Mouse (Mus musculus): ENCODE data around the gene Parn. TPM values are rescaled to one million over a fixed set of nuclear protein-coding genes. Genes with fewer than 3 reads are reported as not detected.

The Parn gene
- polyA plus RNA-seq, 1 experiment from 2014 or later = 36.8 TPM

GRCm38 (mm10) chr16:13612571-13612970 is 55.4 kb downstream of the Parn start:
- H3K27ac ChIP-seq (ENCODE audit: low read length) = no peak overlapping the region
- no peak overlapping the region for H3K9ac ChIP-seq (replicated peaks; ENCODE audit: low read depth, low read length)
- WGBS = 91% methylated on average over 5 of the region's 5 CpGs
- H3K4me2 ChIP-seq (replicated peaks; ENCODE audit: low read depth, low read length) = no peak overlapping the region
- no peak overlapping the region for H3K4me3 ChIP-seq (ENCODE audit: low read depth, low read length)
- H3K27me3 ChIP-seq (ENCODE audit: control insufficient read depth, insufficient read depth, low read length) = no peaks in the 10 kb centered on the region
- ATAC-seq (ENCODE audit: insufficient number of reproducible peaks, insufficient read depth, low FRiP score, low read depth) = no peak
- no peaks in the 10 kb centered on the region for H3K9me3 ChIP-seq (ENCODE audit: control insufficient read depth, low read depth, low read length)
- peaks cover 7% of the 10 kb centered on the region; the same call in 1 of the 2 replicates for H3K4me1 ChIP-seq (ENCODE audit: control insufficient read depth, insufficient read depth, low read length)
- H3K36me3 ChIP-seq (ENCODE audit: control insufficient read depth, insufficient read depth, low read length) = no peaks in the 10 kb centered on the region; the same call in 1 of the 2 replicates

GRCm38 (mm10) chr16:13612058-13612457 is 55.9 kb downstream of the Parn start:
- ATAC-seq (ENCODE audit: insufficient number of reproducible peaks, insufficient read depth, low FRiP score, low read depth) = peak; percentile 42; the same call in 1 of the 2 replicates
- Histone ChIP-seq H3K9me3 (ENCODE audit: control insufficient read depth, low read depth, low read length) (no peaks in the 10 kb centered on the region), H3K36me3 (ENCODE audit: control insufficient read depth, insufficient read depth, low read length) (no peaks in the 10 kb centered on the region; the same call in 1 of the 2 replicates), H3K4me1 (ENCODE audit: control insufficient read depth, insufficient read depth, low read length) (peaks cover 7% of the 10 kb centered on the region; the same call in 1 of the 2 replicates), H3K9ac (replicated peaks; ENCODE audit: low read depth, low read length) (no peak overlapping the region), H3K27me3 (ENCODE audit: control insufficient read depth, insufficient read depth, low read length) (no peaks in the 10 kb centered on the region), H3K4me2 (replicated peaks; ENCODE audit: low read depth, low read length) (no peak overlapping the region), H3K4me3 (ENCODE audit: low read depth, low read length) (no peak overlapping the region), H3K27ac (ENCODE audit: low read length) (0 out of 2 replicates have a peak overlapping the region, but pooled peaks have one; percentile 64)
- 67% methylated on average over 6 of the region's 6 CpGs for WGBS

GRCm38 (mm10) chr16:13611399-13611798 is 56.6 kb downstream of the Parn start:
- Histone ChIP-seq H3K27me3 (ENCODE audit: control insufficient read depth, insufficient read depth, low read length) (no peaks in the 10 kb centered on the region), H3K4me3 (ENCODE audit: low read depth, low read length) (no peak overlapping the region), H3K36me3 (ENCODE audit: control insufficient read depth, insufficient read depth, low read length) (no peaks in the 10 kb centered on the region; the same call in 1 of the 2 replicates), H3K9ac (replicated peaks; ENCODE audit: low read depth, low read length) (no peak overlapping the region), H3K27ac (ENCODE audit: low read length) (peak overlapping the region; percentile 64), H3K4me2 (replicated peaks; ENCODE audit: low read depth, low read length) (no peak overlapping the region), H3K4me1 (ENCODE audit: control insufficient read depth, insufficient read depth, low read length) (peaks cover 7% of the 10 kb centered on the region; the same call in 1 of the 2 replicates), H3K9me3 (ENCODE audit: control insufficient read depth, low read depth, low read length) (no peaks in the 10 kb centered on the region)
- ATAC-seq (ENCODE audit: insufficient number of reproducible peaks, insufficient read depth, low FRiP score, low read depth) = peak; percentile 65

GRCm38 (mm10) chr16:13610951-13611381 is 57.0 kb downstream of the Parn start:
- peaks cover 7% of the 10 kb centered on the region; the same call in 1 of the 2 replicates for H3K4me1 ChIP-seq (ENCODE audit: control insufficient read depth, insufficient read depth, low read length)
- no peaks in the 10 kb centered on the region; the same call in none of the 2 replicates for H3K36me3 ChIP-seq (ENCODE audit: control insufficient read depth, insufficient read depth, low read length)
- H3K27ac ChIP-seq (ENCODE audit: low read length) = peak overlapping the region; percentile 67
- ATAC-seq (ENCODE audit: insufficient number of reproducible peaks, insufficient read depth, low FRiP score, low read depth) = peak; percentile 88
- H3K9ac ChIP-seq (replicated peaks; ENCODE audit: low read depth, low read length) = no peak overlapping the region
- H3K4me2 ChIP-seq (replicated peaks; ENCODE audit: low read depth, low read length) = no peak overlapping the region
- H3K9me3 ChIP-seq (ENCODE audit: control insufficient read depth, low read depth, low read length) = no peaks in the 10 kb centered on the region
- no peaks in the 10 kb centered on the region for H3K27me3 ChIP-seq (ENCODE audit: control insufficient read depth, insufficient read depth, low read length)
- WGBS = 45% methylated on average over 5 of the region's 5 CpGs
- H3K4me3 ChIP-seq (ENCODE audit: low read depth, low read length) = no peak overlapping the region

GRCm38 (mm10) chr16:13608705-13609085 is 59.3 kb downstream of the Parn start:
- H3K36me3 ChIP-seq (ENCODE audit: control insufficient read depth, insufficient read depth, low read length) = peaks cover 5% of the 10 kb centered on the region
- H3K9ac ChIP-seq (replicated peaks; ENCODE audit: low read depth, low read length) = no peak overlapping the region
- ATAC-seq (ENCODE audit: insufficient number of reproducible peaks, insufficient read depth, low FRiP score, low read depth) = no peak
- WGBS = 79% methylated on average over 1 of the region's 1 CpGs
- H3K27me3 ChIP-seq (ENCODE audit: control insufficient read depth, insufficient read depth, low read length) = no peaks in the 10 kb centered on the region
- peaks cover 7% of the 10 kb centered on the region; the same call in 1 of the 2 replicates for H3K4me1 ChIP-seq (ENCODE audit: control insufficient read depth, insufficient read depth, low read length)
- no peak overlapping the region for H3K4me3 ChIP-seq (ENCODE audit: low read depth, low read length)
- H3K9me3 ChIP-seq (ENCODE audit: control insufficient read depth, low read depth, low read length) = no peaks in the 10 kb centered on the region
- no peak overlapping the region for H3K4me2 ChIP-seq (replicated peaks; ENCODE audit: low read depth, low read length)
- H3K27ac ChIP-seq (ENCODE audit: low read length) = no peak overlapping the region

GRCm38 (mm10) chr16:13607987-13608704 is 59.8 kb downstream of the Parn start:
- 81% methylated on average over 4 of the region's 4 CpGs for WGBS
- H3K9ac ChIP-seq (replicated peaks; ENCODE audit: low read depth, low read length) = no peak overlapping the region

GRCm38 (mm10) chr16:13602779-13603178 is 65.2 kb downstream of the Parn start:
- H3K4me1 ChIP-seq (ENCODE audit: control insufficient read depth, insufficient read depth, low read length) = no peaks in the 10 kb centered on the region
- H3K4me3 ChIP-seq (ENCODE audit: low read depth, low read length) = no peak overlapping the region

More at GRCm38 (mm10) chr16:13607987-13608704, 59.8 kb downstream of the Parn start:
- Histone ChIP-seq H3K4me3 (ENCODE audit: low read depth, low read length) (no peak overlapping the region), H3K27ac (ENCODE audit: low read length) (no peak overlapping the region), H3K27me3 (ENCODE audit: control insufficient read depth, insufficient read depth, low read length) (no peaks in the 10 kb centered on the region), H3K36me3 (ENCODE audit: control insufficient read depth, insufficient read depth, low read length) (peaks cover 5% of the 10 kb centered on the region), H3K4me1 (ENCODE audit: control insufficient read depth, insufficient read depth, low read length) (peaks cover 7% of the 10 kb centered on the region; the same call in 1 of the 2 replicates), H3K9me3 (ENCODE audit: control insufficient read depth, low read depth, low read length) (no peaks in the 10 kb centered on the region), H3K4me2 (replicated peaks; ENCODE audit: low read depth, low read length) (no peak overlapping the region)
- no peak for ATAC-seq (ENCODE audit: insufficient number of reproducible peaks, insufficient read depth, low FRiP score, low read depth)

GRCm38 (mm10) chr16:13589049-13589408 is 78.9 kb downstream of the Parn start:
- H3K4me1 ChIP-seq (ENCODE audit: control insufficient read depth, insufficient read depth, low read length) = peaks cover 15% of the 10 kb centered on the region; the same call in 1 of the 2 replicates
- ATAC-seq (ENCODE audit: insufficient number of reproducible peaks, insufficient read depth, low FRiP score, low read depth) = no peak
- H3K27me3 ChIP-seq (ENCODE audit: control insufficient read depth, insufficient read depth, low read length) = no peaks in the 10 kb centered on the region
- H3K4me2 ChIP-seq (replicated peaks; ENCODE audit: low read depth, low read length) = no peak overlapping the region
- peak overlapping the region; percentile 66 for H3K27ac ChIP-seq (ENCODE audit: low read length)
- H3K4me3 ChIP-seq (ENCODE audit: low read depth, low read length) = no peak overlapping the region
- H3K36me3 ChIP-seq (ENCODE audit: control insufficient read depth, insufficient read depth, low read length) = 0 out of 2 replicates have a peak, but pooled peaks cover 2% of the 10 kb centered on the region
- WGBS = 46% methylated on average over 2 of the region's 2 CpGs
- H3K9ac ChIP-seq (replicated peaks; ENCODE audit: low read depth, low read length) = no peak overlapping the region
- H3K9me3 ChIP-seq (ENCODE audit: control insufficient read depth, low read depth, low read length) = no peaks in the 10 kb centered on the region

More at GRCm38 (mm10) chr16:13602779-13603178, 65.2 kb downstream of the Parn start:
- WGBS = 50% methylated on average over 1 of the region's 1 CpGs
- H3K4me2 ChIP-seq (replicated peaks; ENCODE audit: low read depth, low read length) = no peak overlapping the region
- no peaks in the 10 kb centered on the region for H3K9me3 ChIP-seq (ENCODE audit: control insufficient read depth, low read depth, low read length)
- H3K36me3 ChIP-seq (ENCODE audit: control insufficient read depth, insufficient read depth, low read length) = peaks cover 7% of the 10 kb centered on the region
- H3K27ac ChIP-seq (ENCODE audit: low read length) = no peak overlapping the region
- no peak for ATAC-seq (ENCODE audit: insufficient number of reproducible peaks, insufficient read depth, low FRiP score, low read depth)
- no peaks in the 10 kb centered on the region for H3K27me3 ChIP-seq (ENCODE audit: control insufficient read depth, insufficient read depth, low read length)
- H3K9ac ChIP-seq (replicated peaks; ENCODE audit: low read depth, low read length) = no peak overlapping the region
